26 mouse cellular contexts compared by ENCODE assay signal in the genomic region with DNA sequence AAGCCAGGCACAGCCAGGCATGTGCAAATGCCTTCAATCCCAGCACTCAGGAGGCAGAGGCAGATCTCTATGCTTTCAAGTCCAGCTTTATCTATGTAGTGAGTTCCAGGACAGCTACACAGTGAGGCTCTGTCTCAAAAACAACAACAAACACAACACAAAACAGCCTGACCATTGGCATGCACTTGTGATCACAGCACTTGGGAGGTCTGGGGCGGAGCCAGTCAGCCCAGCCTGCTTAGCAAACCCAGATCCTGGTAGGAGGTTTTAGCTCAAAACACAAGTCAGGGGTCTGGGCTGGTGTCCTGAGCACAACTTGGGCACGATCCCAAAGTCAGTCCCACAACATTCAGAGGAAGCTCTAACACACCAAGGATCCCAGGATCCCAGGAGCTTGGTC. TPM values are rescaled to one million over a fixed set of nuclear protein-coding genes. Genes with fewer than 3 reads are reported as not detected.
DNase-seq lines count a peak whose midpoint lies in the region; ATAC-seq and TF ChIP-seq lines count a peak whose summit lies in the region.
"Had no signal": no experiment of that assay in that cellular context is flagged by ENCODE, and none has a peak within 500 bp of the region (broad histone marks: within the 10 kb centered on the region; RNA-seq: fewer than 3 reads in every experiment).

No protein-coding gene starts in this region.

- peak; percentile 3 for DNase-seq in cerebellum, adult 9-10 months
- no peak for DNase-seq in cerebellum, adult 18-20 months
- DNase-seq in heart, postnatal 25 days (ENCODE audit: low spot score): no peak
- peak; percentile 63 for DNase-seq in lung, embryonic 14.5 days
- DNase-seq in lung, postnatal 14 days: no peak
- DNase-seq in neural tube, embryonic 10.5 days (ENCODE audit: extremely low spot score, low spot score): peak; percentile 11
- DNase-seq: adrenal gland, postnatal 10 days; cerebellum, postnatal 36 days; gastrocnemius, postnatal 14 days; heart, adult 18-20 months; kidney, adult 2 months; layer of hippocampus, adult 9-11 months; liver, embryonic 13.5 days; thymus, adult 18-20 months; thymus, postnatal 36 days had no signal

- H3K27ac ChIP-seq in heart, embryonic 12.5 days (ENCODE audit: poor library complexity, severe bottlenecking): peak overlapping the region; percentile 54; the same call in 1 of the 2 replicates
- H3K27ac ChIP-seq in lung, embryonic 14.5 days (ENCODE audit: low read depth): no peak overlapping the region
- H3K27ac ChIP-seq in neural tube, embryonic 15.5 days (replicated peaks): no peak overlapping the region
- H3K27ac ChIP-seq: hindbrain, embryonic 12.5 days; kidney, postnatal 0 days; liver, embryonic 13.5 days; lung, embryonic 15.5 days had no signal

- intact Hi-C loops in heart, postnatal 25 days (cut with DNase I): loop anchor here (5.0 kb wide), 1 partner anchor 98 kb away; no protein-coding TSS in a partner anchor

- peaks cover 23% of the 10 kb centered on the region for H3K4me1 ChIP-seq in heart, embryonic 12.5 days (replicated peaks)
- H3K4me1 ChIP-seq in lung, embryonic 14.5 days (ENCODE audit: insufficient read depth): peaks cover 7% of the 10 kb centered on the region
- H3K4me1 ChIP-seq in neural tube, embryonic 15.5 days: peaks cover 2% of the 10 kb centered on the region; the same call in 1 of the 2 replicates

- 60% methylated on average over 2 of the region's 2 CpGs for WGBS in heart, embryonic 12.5 days
- WGBS in lung, embryonic 14.5 days: 43% methylated on average over 2 of the region's 2 CpGs
- WGBS in neural tube, embryonic 15.5 days: 71% methylated on average over 2 of the region's 2 CpGs

- H3K9me3 ChIP-seq in heart, embryonic 12.5 days (replicated peaks): no peaks in the 10 kb centered on the region
- no peaks in the 10 kb centered on the region for H3K9me3 ChIP-seq in lung, embryonic 14.5 days (ENCODE audit: low read depth, low read length)
- H3K9me3 ChIP-seq in neural tube, embryonic 15.5 days (replicated peaks): no peaks in the 10 kb centered on the region
- H3K9me3 ChIP-seq: hindbrain, embryonic 12.5 days; liver, embryonic 13.5 days; lung, embryonic 15.5 days had no signal

- H3K4me2 ChIP-seq in heart, embryonic 12.5 days: no peak overlapping the region
- no peak overlapping the region for H3K4me2 ChIP-seq in lung, embryonic 14.5 days
- H3K4me2 ChIP-seq in neural tube, embryonic 15.5 days: no peak overlapping the region
- H3K4me2 ChIP-seq: hindbrain, embryonic 12.5 days; liver, embryonic 13.5 days; lung, embryonic 15.5 days had no signal

- H3K27me3 ChIP-seq in heart, embryonic 12.5 days (replicated peaks): no peaks in the 10 kb centered on the region
- no peaks in the 10 kb centered on the region for H3K27me3 ChIP-seq in lung, embryonic 14.5 days (ENCODE audit: insufficient read depth, low read length)
- H3K27me3 ChIP-seq in neural tube, embryonic 15.5 days (replicated peaks): no peaks in the 10 kb centered on the region
- H3K27me3 ChIP-seq: hindbrain, embryonic 12.5 days; liver, embryonic 13.5 days; lung, embryonic 15.5 days had no signal

- H3K9ac ChIP-seq in heart, embryonic 12.5 days: no peak overlapping the region; the same call in 1 of the 2 replicates
- no peak overlapping the region for H3K9ac ChIP-seq in lung, embryonic 14.5 days
- H3K9ac ChIP-seq in neural tube, embryonic 15.5 days (replicated peaks): no peak overlapping the region
- H3K9ac ChIP-seq: hindbrain, embryonic 12.5 days; liver, embryonic 13.5 days; lung, embryonic 15.5 days had no signal

- H3K36me3 ChIP-seq in heart, embryonic 12.5 days: no peaks in the 10 kb centered on the region
- no peaks in the 10 kb centered on the region for H3K36me3 ChIP-seq in lung, embryonic 14.5 days (ENCODE audit: insufficient read depth)
- H3K36me3 ChIP-seq in neural tube, embryonic 15.5 days: no peaks in the 10 kb centered on the region
- H3K36me3 ChIP-seq: hindbrain, embryonic 12.5 days; liver, embryonic 13.5 days; lung, embryonic 15.5 days had no signal

- no peak overlapping the region for H3K4me3 ChIP-seq in heart, embryonic 12.5 days
- H3K4me3 ChIP-seq in lung, embryonic 14.5 days (ENCODE audit: low read depth, low read length): no peak overlapping the region
- H3K4me3 ChIP-seq in neural tube, embryonic 15.5 days (replicated peaks): no peak overlapping the region
- H3K4me3 ChIP-seq: hindbrain, embryonic 12.5 days; liver, embryonic 13.5 days; lung, embryonic 15.5 days had no signal

- no peak for TF ChIP-seq CTCF in lung, embryonic 14.5 days (IDR thresholded peaks at IDR 0.05; ENCODE audit: low read depth)

- no peak for ATAC-seq in heart, embryonic 12.5 days (ENCODE audit: insufficient number of reproducible peaks, low FRiP score)
- peak; percentile 66 for ATAC-seq in lung, embryonic 14.5 days (ENCODE audit: insufficient read depth)
- ATAC-seq in neural tube, embryonic 15.5 days (ENCODE audit: low FRiP score): no peak
- ATAC-seq: activated CD4-positive, CD25-positive, alpha-beta regulatory T cell, adult 4 months had no signal

RNA-seq across cellular contexts. Expression of a gene that starts 18.2 kb away (rescaled TPM):
- 0.57 TPM in 1 of 2 replicates, not detected in the other for polyA plus RNA-seq in heart, embryonic 12.5 days (2016; fragmentation: Nextera tagmentation; extraction: Ambion mirVana)
- total RNA-seq in heart, postnatal 25 days (2021): not detected
- 0.43 TPM in 1 of 2 replicates, not detected in the other for polyA plus RNA-seq in lung, embryonic 14.5 days (2014; fragmentation: Nextera tagmentation; extraction: Ambion mirVana)
- polyA plus RNA-seq in neural tube, embryonic 15.5 days (2015; fragmentation: Nextera tagmentation; extraction: Ambion mirVana): 0.38 and 0.73 TPM in 2 replicates
- total RNA-seq: adrenal gland, postnatal 10 days; gastrocnemius, postnatal 14 days; heart, adult 18-20 months; megakaryocyte, adult 5-6 weeks had no signal
- polyA plus RNA-seq: activated CD4-positive, CD25-positive, alpha-beta regulatory T cell, adult 4 months; intestine, embryonic 14.5 days; large intestine, adult 2 months; liver, embryonic 13.5 days; small intestine, adult 2 months; stomach, embryonic 16.5 days had no signal

Comparison
In these comparisons a context has a peak if more than half of its experiments do, and no peak if none do; other contexts are left out.
1. DNase-seq: peak in cerebellum, adult 9-10 months (single experiment), lung, embryonic 14.5 days (single experiment) and neural tube, embryonic 10.5 days (single experiment); none in cerebellum, adult 18-20 months (0 of 2), heart, postnatal 25 days (single experiment) and lung, postnatal 14 days (single experiment).